Mouse (Mus musculus) urinary bladder, postnatal 4 days (tissue): ENCODE results near the gene Ntn1.

Source experiments
- DNase-seq, 2 experiments: peaks; one replicate each; pipeline ENCODE4 v3.0.0; 2021 to 2022; ENCODE audit warnings: low spot score in 2 of 2

Ntn1 gene

DNA sequence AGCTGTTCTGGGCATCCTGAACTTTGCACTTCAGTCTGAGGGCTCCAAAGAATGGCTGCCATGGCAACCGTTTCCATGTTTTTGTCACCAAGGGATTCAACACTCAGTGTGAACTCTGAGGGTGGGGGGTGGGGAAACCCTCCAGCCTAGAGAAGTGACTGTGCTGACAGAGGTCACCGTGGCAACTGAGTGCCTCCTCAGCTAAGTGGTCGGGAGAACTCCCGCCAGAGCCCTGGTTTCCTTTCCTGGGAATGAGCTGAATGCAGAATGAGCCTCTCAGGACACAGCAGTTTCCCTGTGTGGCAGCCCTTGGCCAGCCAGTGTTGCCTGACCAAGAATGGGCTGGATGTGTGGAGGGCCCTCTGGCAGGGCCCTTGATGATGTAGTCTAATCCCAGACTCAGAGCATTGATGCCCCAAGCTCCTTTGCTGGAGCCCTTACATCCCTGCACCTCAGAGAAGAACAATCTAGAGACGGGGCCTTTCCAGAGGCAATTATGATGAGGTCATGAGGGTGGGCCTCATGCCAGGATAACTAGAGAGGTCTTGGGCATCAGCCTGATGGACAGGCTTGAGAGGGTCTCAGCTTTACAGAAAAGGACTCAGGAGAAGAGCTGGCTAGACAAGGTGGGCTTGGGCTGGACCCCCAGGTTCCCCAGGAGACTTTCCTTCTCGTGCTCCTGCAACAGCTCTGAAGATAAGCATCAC, 185.3 kb downstream of the Ntn1 start:
- no peak for DNase-seq

DNA sequence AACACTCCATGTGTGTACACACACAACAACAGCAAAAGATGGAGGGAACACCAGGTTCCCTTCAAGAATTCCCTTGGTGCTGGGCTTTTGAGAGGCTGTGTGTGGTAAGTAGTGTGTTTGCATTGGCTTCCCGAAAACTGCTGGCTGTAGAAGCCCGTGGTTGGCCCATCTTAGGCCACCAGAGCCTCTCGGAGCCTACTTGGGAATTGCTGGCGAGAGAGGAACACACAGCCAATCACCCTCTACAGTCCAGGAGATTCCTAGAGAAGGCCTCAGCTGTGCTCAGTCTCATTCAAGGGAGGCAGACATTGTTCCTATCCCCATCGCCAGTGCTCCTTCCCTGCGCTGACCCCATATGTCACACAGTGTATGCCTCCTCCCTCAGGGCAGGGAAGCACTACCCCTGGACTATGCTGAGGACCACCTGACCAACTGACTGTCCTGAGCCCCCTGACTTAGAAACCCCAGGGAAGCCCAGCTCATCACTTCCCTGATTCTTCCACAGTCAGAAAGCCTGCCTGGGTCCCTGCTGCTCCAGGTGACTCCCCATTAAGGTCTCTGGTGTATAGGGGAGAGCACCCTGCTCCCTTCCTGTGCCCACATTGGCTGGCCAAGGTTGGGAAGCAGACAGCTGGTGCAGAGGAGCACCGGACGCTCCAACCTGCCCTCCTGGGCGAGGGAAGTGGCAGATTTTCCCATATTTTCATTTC, 186.0 kb downstream of the Ntn1 start:
- DNase-seq, result no peak

DNA sequence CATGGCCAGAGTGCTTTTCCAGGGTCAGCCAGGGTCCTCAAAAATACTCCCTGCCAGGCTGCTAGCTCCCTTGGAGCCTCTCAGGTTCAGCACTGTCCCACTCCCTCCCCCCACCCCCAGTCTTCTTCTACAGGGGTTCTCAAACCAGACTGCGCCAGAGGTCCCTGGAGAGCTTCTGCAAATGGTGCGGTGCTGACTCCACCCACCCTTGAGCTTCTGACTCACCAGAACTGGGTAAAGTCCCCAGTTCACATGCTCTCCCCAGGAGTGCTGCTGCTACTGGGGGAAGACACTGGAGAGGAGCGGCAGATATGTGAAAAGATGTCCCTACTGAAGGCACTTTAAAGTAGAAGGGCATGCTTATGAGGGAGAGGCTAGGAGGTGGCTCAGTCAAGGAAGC, 186.7 kb downstream of the Ntn1 start:
- DNase-seq, result no peak

DNA sequence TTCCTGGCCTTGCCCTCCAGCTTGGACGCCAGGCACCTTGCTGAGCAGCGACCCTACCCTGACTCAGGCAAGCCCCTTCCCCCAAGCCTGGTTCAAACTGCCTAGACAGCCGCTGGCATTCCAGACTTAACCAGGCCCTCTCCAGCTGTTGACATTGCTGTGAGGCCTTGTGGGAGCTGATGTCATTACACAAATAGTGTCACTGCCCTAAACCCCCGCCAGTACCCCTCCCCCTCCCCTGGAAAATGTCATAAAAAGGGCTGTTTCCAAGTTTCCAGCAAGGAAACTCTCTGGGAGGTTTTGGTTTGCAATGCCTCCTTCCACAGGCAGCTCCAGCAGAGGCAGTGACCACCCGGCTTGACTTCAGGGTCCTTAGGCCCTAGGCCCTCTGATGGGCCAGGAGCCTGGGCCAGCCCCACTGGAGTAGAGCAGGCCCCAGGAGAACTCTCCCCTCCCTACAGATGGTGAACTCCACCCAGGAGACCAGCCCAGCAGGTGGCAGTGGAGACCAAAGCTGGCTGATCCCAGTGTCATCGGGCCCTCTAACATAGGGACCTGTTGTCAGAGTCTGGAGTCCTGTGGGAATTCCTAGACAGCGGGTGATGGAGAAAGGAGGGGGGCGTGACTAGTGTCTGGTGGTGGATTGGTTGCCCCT, 188.6 kb downstream of the Ntn1 start:
- DNase-seq, result no peak

DNA sequence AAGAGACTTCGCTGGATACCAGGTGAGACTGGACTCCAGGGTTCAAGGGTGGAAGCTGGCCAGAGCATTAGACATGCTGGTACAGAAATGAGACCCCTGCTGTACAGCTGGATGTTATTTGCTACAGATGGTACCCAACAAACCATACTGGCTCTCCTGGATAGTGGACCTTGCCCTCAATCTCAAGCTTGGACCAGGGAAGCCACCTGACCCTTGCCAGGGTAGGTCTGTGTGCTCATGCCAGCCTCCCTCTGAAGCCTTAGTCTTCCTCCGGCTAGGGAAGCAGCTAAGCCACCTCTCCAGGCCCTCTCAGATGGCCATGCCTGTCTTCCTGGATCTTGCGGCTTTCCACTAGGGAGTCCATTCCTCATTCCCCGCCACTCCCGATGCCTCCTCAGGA, 189.9 kb downstream of the Ntn1 start:
- DNase-seq, result no peak

DNA sequence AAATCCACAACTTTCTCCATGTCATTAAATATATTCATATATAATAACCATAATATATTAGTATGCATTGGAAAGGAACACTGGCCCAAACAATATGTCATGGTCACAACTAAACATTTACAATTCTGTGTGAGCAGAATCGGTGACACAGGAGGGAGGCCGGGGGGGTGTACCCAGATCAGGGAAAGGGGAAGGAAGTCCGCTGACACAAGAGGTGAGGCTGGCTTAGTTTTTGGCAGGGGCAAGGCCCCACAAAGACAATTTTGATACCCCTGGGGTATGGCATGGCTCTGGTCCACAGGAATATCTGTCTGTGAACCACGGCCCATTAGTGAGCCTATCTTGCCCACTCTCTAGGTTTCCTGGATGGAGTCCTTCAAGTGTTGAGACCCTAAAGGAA, 191.1 kb downstream of the Ntn1 start:
- DNase-seq, result no peak

DNA sequence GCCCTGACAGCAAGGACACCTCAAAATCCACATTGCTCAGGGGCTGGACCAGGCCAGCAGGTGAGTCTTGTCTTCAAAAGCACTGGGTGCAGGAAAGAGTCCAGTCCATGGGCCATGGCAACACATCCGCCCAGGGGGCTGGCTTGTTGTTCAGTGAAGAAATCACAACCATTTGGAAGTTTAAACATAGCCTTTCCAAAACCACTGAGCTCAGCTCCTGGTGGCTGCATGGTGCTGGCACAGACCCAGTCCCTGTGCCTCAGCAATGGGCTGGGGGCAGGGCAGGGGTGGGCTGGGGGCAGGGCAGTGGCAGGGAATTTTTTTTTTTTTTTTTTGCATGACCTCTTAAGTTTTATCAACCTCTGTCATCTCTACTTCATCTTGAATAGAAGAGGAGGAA, 192.0 kb downstream of the Ntn1 start:
- no peak for DNase-seq

DNA sequence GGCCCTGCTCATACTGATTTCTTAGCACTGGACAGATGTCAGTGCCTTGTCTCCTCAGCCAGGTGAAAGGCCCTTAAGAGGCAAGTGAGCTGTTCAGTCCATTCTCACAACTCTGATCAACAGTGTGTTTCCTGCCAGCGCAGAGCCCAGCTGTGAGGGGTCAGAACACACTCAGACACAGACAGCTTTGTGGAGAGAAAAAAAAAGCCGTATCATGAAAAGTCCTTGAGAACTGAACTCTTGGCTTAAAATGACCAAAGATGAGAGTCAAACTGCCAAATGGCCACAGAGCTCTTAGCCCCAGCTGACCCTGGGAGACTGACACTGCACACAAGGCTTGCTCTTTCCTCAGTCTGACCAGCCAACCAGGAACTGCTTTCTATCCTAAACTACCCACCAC, 192.6 kb downstream of the Ntn1 start:
- DNase-seq, result no peak

DNA sequence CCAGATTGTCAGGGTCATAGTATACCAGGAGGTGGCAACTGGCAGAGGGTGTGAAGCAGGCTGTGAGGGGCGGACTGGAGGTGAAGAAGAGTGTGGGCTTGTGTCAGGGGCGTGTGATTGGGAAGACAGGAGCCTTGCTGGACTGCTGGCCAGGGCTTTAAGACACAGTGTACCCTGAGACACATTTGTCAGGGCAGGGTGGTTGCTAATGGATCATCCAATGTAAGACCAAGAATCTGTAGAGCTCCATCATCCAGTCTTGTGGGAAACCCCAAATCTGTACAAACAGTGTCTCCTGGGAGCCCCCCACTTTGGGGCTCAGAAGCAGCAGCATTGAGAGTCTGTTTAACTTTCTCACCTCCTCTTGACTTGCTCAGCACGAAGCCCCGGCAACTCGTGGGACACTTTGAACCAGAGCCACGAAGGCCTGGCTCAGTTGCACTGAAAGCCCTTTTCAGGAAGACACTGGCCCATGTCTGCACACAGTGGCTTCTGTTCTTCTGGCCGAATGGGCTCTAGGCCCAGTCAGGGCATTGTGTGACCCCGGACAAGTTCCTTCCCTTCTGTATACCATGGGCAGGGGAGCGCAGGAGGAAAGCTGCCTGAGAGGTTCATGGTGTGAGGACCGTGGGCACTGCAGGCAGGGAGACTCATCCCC, 194.9 kb downstream of the Ntn1 start:
- DNase-seq, result no peak

DNA sequence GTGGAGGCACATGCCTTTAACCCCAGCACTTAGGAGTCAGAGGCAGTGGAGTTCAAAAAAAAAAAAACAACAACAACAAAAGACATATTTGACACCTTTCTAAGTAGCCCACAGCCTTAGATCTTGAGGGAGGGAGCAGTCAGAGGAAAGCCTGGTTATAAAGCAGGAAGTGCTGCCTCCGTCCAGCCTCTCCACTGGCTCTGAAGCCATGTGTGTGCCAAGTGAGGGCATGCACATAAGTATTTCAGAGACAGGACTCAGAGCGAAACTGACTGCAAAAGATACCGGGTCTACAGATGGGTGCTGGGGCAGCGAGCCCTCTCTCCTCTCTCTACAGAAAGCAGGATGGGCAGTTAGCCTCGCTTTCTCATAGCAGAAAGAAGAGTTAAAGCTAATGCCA, 196.2 kb downstream of the Ntn1 start:
- DNase-seq, result no peak

DNA sequence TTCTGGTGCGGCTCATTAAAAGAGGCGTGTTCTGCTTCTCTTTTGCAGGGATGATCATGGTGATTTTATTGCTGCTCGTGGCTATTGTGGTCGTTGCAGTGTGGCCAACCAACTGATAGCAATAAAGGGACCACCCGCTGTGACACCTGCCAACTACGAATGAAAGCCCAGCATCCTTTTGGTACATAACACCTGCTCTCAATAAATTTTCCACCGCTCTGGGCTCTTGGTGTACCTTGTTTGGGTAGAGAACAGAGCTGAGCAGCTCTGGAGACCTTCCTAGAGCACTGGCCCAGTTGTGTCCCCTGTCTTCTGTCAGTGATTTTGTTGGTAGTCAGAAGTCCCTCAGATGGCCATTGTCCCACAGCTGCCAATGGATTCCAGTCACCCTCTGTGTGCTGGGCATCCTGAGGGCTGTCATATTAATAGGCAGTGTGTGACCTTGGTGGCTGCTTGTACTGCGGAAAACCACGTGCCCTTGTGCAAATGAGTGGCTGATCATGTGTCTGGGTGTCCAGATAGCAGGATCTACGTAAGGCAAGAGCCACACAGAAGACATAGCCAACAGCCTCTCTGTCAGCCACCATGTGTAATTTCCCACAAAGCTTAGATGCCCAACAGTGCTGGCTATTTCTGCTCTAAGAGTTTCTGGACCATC, 196.8 kb downstream of the Ntn1 start:
- no peak for DNase-seq

DNA sequence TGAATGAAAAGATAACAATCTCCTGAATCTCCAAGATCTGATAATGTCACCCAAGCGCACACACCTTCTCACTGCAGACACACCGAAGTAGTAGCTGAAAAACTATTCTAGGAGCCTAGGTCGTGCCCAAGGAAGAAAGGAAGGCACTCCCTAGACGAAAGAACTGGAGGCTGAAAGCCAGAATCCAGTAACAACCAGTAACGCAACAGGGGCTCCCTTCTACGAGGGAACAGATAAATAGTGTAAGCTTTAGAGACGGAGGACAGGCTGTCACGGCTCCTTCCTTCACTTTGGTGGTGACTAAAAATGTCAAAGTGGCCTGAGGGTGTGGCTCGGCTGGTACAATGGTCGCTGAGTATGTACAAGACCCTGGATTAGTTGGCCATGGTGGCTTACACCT, 198.1 kb downstream of the Ntn1 start:
- DNase-seq, result no peak

DNA sequence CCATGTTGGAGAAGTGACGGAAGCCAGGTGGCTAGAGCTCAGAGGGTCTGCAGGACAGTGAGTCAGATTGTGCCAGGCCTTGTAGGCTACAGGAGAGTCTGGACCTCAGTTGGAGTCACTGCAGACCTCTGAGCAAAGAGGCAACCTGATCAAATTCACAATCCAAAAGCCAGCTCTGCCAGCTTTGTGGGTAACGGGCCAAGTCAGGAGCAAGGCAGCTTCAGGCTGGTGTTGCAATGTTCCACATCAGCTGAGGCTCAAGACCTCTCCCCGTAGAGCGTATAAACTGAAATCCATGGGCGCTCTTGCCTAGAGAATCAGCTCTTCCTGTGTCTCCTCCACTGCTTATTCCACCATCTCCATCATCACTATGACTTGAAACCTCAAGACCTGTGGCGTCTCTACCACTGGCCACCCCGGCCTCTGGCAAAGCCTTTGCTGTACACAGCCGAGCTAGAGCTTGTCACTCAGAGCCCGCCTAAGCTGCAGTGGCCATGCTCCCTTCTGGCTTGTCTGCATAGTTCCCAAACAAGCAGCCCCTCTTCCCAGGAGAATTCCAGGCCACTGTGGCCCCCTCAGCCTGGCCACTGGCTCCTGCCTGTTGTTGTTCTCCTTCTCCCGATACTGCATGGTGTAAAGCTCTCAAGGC, 198.7 kb downstream of the Ntn1 start:
- no peak for DNase-seq

DNA sequence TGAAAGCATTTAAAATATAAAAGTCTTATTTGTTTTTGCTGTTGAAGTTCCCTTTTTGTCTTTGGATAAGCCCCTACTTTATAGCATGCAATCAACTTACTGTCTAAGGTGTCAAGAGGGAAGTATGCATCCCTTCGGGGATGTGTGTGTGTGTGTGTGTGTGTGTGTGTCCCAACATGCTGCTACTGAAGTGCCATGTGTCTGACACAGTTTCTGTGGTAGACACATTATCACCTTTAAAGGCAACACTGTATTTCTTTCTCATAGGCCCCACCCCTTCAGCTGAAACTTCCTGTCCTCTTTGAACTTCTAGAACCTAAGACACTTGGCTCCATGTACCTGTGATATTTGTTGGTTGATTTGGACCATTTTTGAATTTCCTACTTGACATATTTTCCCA, 199.6 kb downstream of the Ntn1 start:
- no peak for DNase-seq

DNA sequence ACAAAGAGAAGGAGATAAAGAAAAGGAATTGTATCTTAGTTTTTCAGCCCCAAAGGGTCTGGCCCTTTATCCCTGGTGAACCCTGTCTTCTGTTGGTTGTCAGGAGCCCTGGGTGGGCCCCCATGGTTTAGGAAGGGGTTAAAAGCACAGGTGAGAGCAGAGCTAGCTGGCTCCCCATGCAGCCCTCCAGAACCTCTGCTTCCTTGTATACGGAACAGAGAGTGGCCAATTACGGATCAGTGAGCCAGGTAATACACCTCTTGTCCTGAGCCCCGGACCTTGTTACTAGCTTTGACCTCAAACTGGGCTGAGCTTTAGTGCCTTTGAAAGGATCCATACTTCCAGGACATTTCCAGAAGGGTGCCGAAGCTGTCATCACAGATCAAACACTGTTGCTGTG, 200.1 kb downstream of the Ntn1 start:
- DNase-seq, result no peak

DNA sequence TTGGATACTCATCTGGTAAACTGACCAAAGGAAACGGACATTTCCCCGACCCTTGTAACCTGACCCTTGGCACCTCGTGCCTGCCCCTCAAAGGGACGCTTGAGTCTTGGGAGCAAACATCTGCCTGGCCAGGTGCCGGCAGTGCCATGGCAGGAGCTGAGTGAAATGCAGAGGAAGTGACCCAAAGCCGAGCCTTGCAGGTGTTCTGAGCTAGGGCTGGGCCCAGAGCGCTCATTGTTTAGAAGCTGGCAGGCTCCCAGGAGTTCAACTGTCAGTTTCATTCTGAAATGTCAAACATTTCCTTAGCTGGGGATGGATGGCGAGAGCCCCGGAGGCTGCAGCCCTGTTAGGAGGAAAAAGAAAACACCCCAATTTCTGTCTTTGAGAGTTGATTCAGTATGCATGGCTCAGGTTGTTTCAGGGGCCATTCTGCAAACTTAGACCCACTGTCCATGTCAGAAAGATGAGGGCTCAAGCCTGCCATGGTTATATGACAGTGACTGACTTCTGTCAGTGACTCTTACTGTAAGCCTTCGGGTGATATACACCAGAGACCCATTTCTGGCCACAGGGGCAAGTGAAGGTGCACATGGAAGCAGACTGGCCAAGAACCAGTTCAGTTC, 200.7 kb downstream of the Ntn1 start:
- DNase-seq, result no peak

DNA sequence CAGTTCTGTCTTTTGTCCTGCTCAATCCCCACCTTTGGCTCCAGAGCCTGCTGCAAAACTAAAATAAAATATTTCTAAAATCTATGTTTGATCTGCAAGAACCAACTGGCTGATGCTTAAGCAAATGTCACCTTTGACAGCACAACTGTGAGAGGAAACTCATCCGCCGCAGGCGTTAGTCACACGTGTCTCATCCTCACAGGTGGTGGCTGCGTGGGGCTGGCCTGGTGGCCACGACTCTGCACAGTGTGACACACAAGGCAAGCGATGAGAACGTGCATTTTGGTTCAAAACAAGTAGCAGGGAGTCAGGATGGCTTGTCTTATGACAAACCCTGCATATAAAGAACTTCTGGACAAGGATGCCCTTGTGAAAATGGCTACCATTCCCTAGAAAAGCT, 201.5 kb downstream of the Ntn1 start:
- DNase-seq, result no peak

DNA sequence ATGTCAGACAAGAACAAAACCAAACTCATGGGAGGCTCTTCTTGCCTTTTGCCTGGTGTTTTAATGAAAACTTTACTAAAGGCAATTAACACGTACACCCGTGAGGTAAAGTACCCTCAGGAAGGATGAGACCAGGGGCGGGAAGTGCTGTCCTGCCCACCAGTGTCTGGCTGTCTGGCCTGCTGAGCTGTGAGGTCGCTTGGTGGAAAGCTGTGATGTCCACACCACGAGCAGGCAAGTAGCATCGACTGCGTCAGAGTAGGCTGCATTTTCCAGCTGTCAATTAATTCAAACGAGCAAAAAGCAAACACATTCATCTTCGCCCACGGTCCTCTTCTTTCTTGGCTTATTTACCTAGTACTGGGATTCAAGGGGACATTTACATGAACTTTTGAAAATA, 201.9 kb downstream of the Ntn1 start:
- no peak for DNase-seq

DNA sequence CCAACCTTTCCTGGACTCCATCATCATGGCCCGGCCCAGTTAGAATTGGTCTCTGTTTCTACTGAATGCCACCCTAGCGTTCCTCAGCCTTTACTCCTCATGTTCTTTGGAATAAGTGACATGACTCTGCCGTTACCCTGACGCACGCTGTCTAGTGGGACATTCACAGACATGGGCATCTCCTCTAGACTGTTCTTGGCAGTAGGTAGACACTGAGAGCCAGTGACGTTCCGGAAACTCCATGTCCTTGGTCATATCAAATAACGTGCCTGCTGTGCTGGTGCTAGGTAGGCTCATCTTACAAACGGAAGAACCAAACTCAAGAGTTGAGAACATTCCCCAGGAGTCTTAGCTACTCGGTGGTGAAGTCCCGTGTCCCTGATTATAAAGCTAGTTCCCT, 203.2 kb downstream of the Ntn1 start:
- no peak for DNase-seq

DNA sequence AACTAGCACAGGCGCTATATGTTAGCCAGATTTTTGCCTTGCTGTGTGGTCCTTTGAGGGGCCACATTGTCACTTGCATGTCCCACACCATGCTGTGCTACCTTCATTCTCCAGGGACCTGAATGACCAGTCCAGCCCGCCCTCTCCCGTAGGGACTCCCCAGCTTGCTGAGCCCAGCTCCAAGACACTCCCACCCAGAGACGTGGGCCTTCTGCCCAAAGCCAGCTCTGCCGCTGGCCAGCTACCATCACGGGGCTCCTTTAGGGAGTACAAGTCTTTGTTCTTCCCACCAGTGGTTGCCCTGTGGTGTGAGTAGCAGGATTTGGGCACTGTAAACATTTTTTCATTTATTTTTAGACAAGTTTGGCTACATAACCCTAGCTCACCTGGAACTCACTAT, 204.1 kb downstream of the Ntn1 start:
- DNase-seq, result no peak

DNA sequence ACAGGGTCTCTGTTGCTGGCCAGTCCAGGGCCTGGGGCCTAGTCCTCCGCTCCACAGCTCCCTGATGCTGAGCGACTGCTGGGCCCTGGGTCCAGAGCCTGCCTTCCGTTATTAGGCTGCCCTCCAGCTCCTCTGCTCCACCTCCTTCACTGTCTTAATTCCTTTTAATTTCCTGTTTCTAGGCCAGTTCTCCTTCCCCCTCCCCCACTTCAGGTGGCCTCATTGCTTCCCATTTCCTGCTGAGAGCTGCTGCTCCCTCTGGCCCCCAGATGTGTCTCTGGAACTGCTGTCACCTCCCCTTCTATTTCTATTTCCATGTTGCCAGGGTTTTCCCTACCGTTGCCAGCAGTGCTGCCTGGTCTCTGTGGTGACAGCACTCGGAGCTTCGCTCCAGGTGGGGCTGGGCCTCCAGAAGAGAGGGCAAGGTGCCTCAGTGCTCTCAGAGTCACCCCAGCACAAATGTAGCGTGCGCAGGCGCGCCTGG, 204.9 kb downstream of the Ntn1 start:
- DNase-seq, result no peak
